In the genomic region with DNA sequence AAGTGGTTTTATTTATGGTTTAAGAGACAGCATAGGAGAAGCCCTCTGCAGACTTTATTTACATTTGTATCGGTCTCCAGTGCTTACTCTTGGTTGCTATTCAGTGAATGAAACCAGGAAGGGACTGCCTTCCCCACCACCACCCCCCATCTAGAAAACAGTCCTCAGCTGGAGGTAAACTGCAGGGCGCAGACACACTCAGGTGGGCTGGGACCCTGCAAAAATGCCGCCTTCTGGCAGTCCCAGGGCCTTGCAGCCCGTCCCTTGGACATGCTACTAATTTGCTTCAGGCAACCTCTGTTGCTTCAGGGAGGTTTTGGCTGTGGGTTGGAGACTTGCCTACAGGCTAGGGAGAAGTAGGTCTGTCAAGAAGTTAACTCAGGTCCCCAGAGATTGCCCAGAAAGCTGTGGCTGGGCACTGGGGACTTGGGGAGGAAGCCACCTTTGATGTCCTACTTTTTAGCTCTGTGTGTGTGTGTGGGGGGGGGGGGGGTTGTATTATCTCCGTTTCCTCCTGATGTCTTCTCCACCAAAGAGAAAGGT, we compare ENCODE assay signal across 8 mouse cellular contexts. TPM values are rescaled to one million over a fixed set of nuclear protein-coding genes. Genes with fewer than 3 reads are reported as not detected.
DNase-seq lines count a peak whose midpoint lies in the region; ATAC-seq lines count a peak whose summit lies in the region.

No protein-coding gene starts in this region.

- ATAC-seq in neural tube, embryonic 11.5 days (ENCODE audit: insufficient read depth, low FRiP score, low TSS enrichment) = no peak
- ATAC-seq in limb, embryonic 11.5 days (ENCODE audit: insufficient number of reproducible peaks, low FRiP score, low TSS enrichment, low read depth) = no peak
- no peak for ATAC-seq in stomach, embryonic 15.5 days (ENCODE audit: insufficient read depth, low FRiP score, low read depth)

- H3K4me1 ChIP-seq in neural tube, embryonic 11.5 days (ENCODE audit: control insufficient read depth, insufficient read depth, low read length) = peaks cover 49% of the 10 kb centered on the region
- peaks cover 78% of the 10 kb centered on the region for H3K4me1 ChIP-seq in forebrain, embryonic 10.5 days
- peaks cover 64% of the 10 kb centered on the region for H3K4me1 ChIP-seq in limb, embryonic 11.5 days (ENCODE audit: control insufficient read depth, insufficient read depth, low read length)
- peaks cover 70% of the 10 kb centered on the region for H3K4me1 ChIP-seq in stomach, embryonic 15.5 days

- no peaks in the 10 kb centered on the region; the same call in 1 of the 2 replicates for H3K36me3 ChIP-seq in neural tube, embryonic 11.5 days (ENCODE audit: control insufficient read depth, insufficient read depth, low read length)
- peaks cover 46% of the 10 kb centered on the region for H3K36me3 ChIP-seq in forebrain, embryonic 10.5 days (replicated peaks)
- H3K36me3 ChIP-seq in limb, embryonic 11.5 days (ENCODE audit: control insufficient read depth, insufficient read depth, low read length) = peaks cover 2% of the 10 kb centered on the region
- peaks cover 2% of the 10 kb centered on the region; the same call in 1 of the 2 replicates for H3K36me3 ChIP-seq in stomach, embryonic 15.5 days

- DNase-seq in neural tube, embryonic 11.5 days (ENCODE audit: low spot score) = no peak
- no peak for DNase-seq in neural tube, embryonic 10.5 days (ENCODE audit: extremely low spot score, low spot score)
- no peak for DNase-seq in forebrain, embryonic 10.5 days (ENCODE audit: extremely low spot score, low spot score)
- no peak for DNase-seq in limb, embryonic 11.5 days (ENCODE audit: low spot score)
- DNase-seq in right cerebral cortex, postnatal 25 days = no peak
- DNase-seq in gastrocnemius, postnatal 10 days = no peak
- no peak for DNase-seq in kidney, postnatal 36 days

- H3K9ac ChIP-seq in neural tube, embryonic 11.5 days (ENCODE audit: low read length) = no peak overlapping the region
- H3K9ac ChIP-seq in limb, embryonic 11.5 days (ENCODE audit: low read length) = no peak overlapping the region; the same call in 1 of the 2 replicates
- no peak overlapping the region for H3K9ac ChIP-seq in stomach, embryonic 15.5 days

- WGBS in neural tube, embryonic 11.5 days = 34% methylated on average over 5 of the region's 5 CpGs
- 28% methylated on average over 5 of the region's 5 CpGs for WGBS in forebrain, embryonic 10.5 days
- WGBS in limb, embryonic 11.5 days = 19% methylated on average over 5 of the region's 5 CpGs
- WGBS in stomach, embryonic 15.5 days = 39% methylated on average over 5 of the region's 5 CpGs

- no peak overlapping the region for H3K4me2 ChIP-seq in neural tube, embryonic 11.5 days (ENCODE audit: low read depth)
- no peak overlapping the region; the same call in 1 of the 2 replicates for H3K4me2 ChIP-seq in limb, embryonic 11.5 days (ENCODE audit: low read depth, severe bottlenecking)
- H3K4me2 ChIP-seq in stomach, embryonic 15.5 days = peak overlapping the region; percentile 48; the same call in 1 of the 2 replicates

- H3K27me3 ChIP-seq in neural tube, embryonic 11.5 days (ENCODE audit: control insufficient read depth, insufficient read depth, low read length) = no peaks in the 10 kb centered on the region
- peaks cover 36% of the 10 kb centered on the region for H3K27me3 ChIP-seq in forebrain, embryonic 10.5 days (ENCODE audit: poor library complexity, severe bottlenecking)
- H3K27me3 ChIP-seq in limb, embryonic 11.5 days (ENCODE audit: control insufficient read depth, insufficient read depth, low read length) = no peaks in the 10 kb centered on the region
- no peaks in the 10 kb centered on the region for H3K27me3 ChIP-seq in stomach, embryonic 15.5 days (replicated peaks)

- peak overlapping the region; percentile 28 for H3K27ac ChIP-seq in neural tube, embryonic 11.5 days (ENCODE audit: low read depth, low read length)
- H3K27ac ChIP-seq in forebrain, embryonic 10.5 days = peak overlapping the region; percentile 82
- peak overlapping the region; percentile 94 for H3K27ac ChIP-seq in limb, embryonic 11.5 days (replicated peaks; ENCODE audit: low read depth, low read length)
- peak overlapping the region; percentile 96 for H3K27ac ChIP-seq in stomach, embryonic 15.5 days

- no peak overlapping the region for H3K4me3 ChIP-seq in neural tube, embryonic 11.5 days (ENCODE audit: low read depth, low read length)
- peak overlapping the region; percentile 33; the same call in 1 of the 2 replicates for H3K4me3 ChIP-seq in forebrain, embryonic 10.5 days
- H3K4me3 ChIP-seq in limb, embryonic 11.5 days (ENCODE audit: low read depth, low read length) = no peak overlapping the region
- H3K4me3 ChIP-seq in stomach, embryonic 15.5 days (replicated peaks) = no peak overlapping the region

- H3K9me3 ChIP-seq in neural tube, embryonic 11.5 days (ENCODE audit: control insufficient read depth, low read length) = no peaks in the 10 kb centered on the region
- H3K9me3 ChIP-seq in forebrain, embryonic 10.5 days = no peaks in the 10 kb centered on the region
- H3K9me3 ChIP-seq in limb, embryonic 11.5 days (ENCODE audit: control insufficient read depth, low read length) = no peaks in the 10 kb centered on the region
- H3K9me3 ChIP-seq in stomach, embryonic 15.5 days = no peaks in the 10 kb centered on the region

RNA-seq across cellular contexts. Expression of a gene that starts 2.9 kb away (rescaled TPM):
- 73.2 and 75.1 TPM in 2 replicates for polyA plus RNA-seq in neural tube, embryonic 11.5 days (2014; fragmentation: Nextera tagmentation; extraction: Ambion mirVana)
- 16.9 and 19.3 TPM in 2 replicates for polyA plus RNA-seq in forebrain, embryonic 10.5 days (2016; fragmentation: Nextera tagmentation; extraction: Ambion mirVana)
- polyA plus RNA-seq in limb, embryonic 11.5 days (2014; fragmentation: Nextera tagmentation; extraction: Ambion mirVana) = 46.7 and 48.7 TPM in 2 replicates
- polyA plus RNA-seq in stomach, embryonic 15.5 days (2015; fragmentation: Nextera tagmentation; extraction: Ambion mirVana) = 34.0 and 41.0 TPM in 2 replicates
- 10 to 100 TPM; 22.6 to 31.5 TPM for total RNA-seq in gastrocnemius, postnatal 10 days (2021)

RNA-seq across cellular contexts. Expression of a gene that starts 17.1 kb away (rescaled TPM):
- 41.6 and 44.4 TPM in 2 replicates for polyA plus RNA-seq in neural tube, embryonic 11.5 days (2014; fragmentation: Nextera tagmentation; extraction: Ambion mirVana)
- polyA plus RNA-seq in forebrain, embryonic 10.5 days (2016; fragmentation: Nextera tagmentation; extraction: Ambion mirVana) = 68.7 and 75.8 TPM in 2 replicates
- 58.7 and 63.4 TPM in 2 replicates for polyA plus RNA-seq in limb, embryonic 11.5 days (2014; fragmentation: Nextera tagmentation; extraction: Ambion mirVana)
- 28.8 and 30.3 TPM in 2 replicates for polyA plus RNA-seq in stomach, embryonic 15.5 days (2015; fragmentation: Nextera tagmentation; extraction: Ambion mirVana)
- 1 to 10 TPM; 2.3 to 3.5 TPM for total RNA-seq in gastrocnemius, postnatal 10 days (2021)

RNA-seq across cellular contexts. Expression of a gene that starts 58.1 kb away (rescaled TPM):
- polyA plus RNA-seq in neural tube, embryonic 11.5 days (2014; fragmentation: Nextera tagmentation; extraction: Ambion mirVana) = 0.57 TPM in 1 of 2 replicates, not detected in the other
- 0.20 and 0.24 TPM in 2 replicates for polyA plus RNA-seq in forebrain, embryonic 10.5 days (2016; fragmentation: Nextera tagmentation; extraction: Ambion mirVana)
- polyA plus RNA-seq in limb, embryonic 11.5 days (2014; fragmentation: Nextera tagmentation; extraction: Ambion mirVana) = 0.40 TPM in 1 of 2 replicates, not detected in the other
- 0.42 and 0.43 TPM in 2 replicates for polyA plus RNA-seq in stomach, embryonic 15.5 days (2015; fragmentation: Nextera tagmentation; extraction: Ambion mirVana)
- not detected for total RNA-seq in gastrocnemius, postnatal 10 days (2021)

Comparison
In these comparisons a context has a peak if more than half of its experiments do, and no peak if none do; other contexts are left out.
1. H3K27ac ChIP-seq: peak in every context shown above with its lines; median percentile 96 in stomach, embryonic 15.5 days; 94 in limb, embryonic 11.5 days; 82 in forebrain, embryonic 10.5 days; 28 in neural tube, embryonic 11.5 days.